Mouse (Mus musculus) C2C12 (cell line): ENCODE measurements around the gene Adam23.

ENCODE experiments used
- CEBPB ChIP-seq: IDR thresholded peaks from one replicate; pipeline ENCODE4 v1.6.1; 2011; ENCODE audit warnings: low read depth, mild to moderate bottlenecking, control low read depth, moderate library complexity
- CTCF ChIP-seq: IDR thresholded peaks from one replicate; pipeline ENCODE4 v1.5.1; 2011; ENCODE audit not compliant: control insufficient read depth, insufficient read depth, insufficient read length
- FOSL1 ChIP-seq: IDR thresholded peaks from one replicate; pipeline ENCODE4 v1.8.0; 2011; ENCODE audit warnings: mild to moderate bottlenecking, low read length; ENCODE audit not compliant: poor library complexity, insufficient read depth, severe bottlenecking
- MAX ChIP-seq: IDR thresholded peaks from one replicate; pipeline ENCODE4 v1.6.1; 2011; ENCODE audit warnings: mild to moderate bottlenecking, control low read depth
- MYOD1 ChIP-seq: IDR thresholded peaks from one replicate; pipeline ENCODE4 v1.6.1; 2011; ENCODE audit warnings: low read depth; ENCODE audit not compliant: control insufficient read depth, insufficient read length
- MYOG ChIP-seq: IDR thresholded peaks from one replicate; pipeline ENCODE4 v1.6.1; 2011; ENCODE audit not compliant: control insufficient read depth, insufficient read length; ENCODE audit errors: extremely low read depth
- USF1 ChIP-seq: IDR thresholded peaks from one replicate; pipeline ENCODE4 v1.6.1; 2011; ENCODE audit warnings: low read depth, mild to moderate bottlenecking, control low read depth, moderate library complexity

DNA sequence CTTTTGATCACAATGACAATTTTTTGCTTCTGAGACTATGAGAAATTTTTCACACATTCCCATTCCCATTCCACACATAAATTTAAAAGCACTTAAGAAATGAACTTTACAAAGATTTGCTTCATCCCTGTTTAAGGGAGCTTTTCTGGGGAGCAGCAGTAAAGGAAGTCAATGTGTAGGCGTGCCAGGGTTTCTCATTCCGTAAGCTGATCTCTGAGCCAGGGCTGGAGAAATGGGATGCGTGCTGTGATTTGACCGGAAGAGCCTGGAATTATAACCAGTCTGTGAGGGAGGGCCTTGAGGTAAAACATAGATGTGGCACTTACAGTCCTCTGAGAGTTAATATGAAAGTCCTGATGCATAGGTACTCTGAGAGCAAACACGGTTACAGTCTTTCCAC lies 73.1 kb downstream of the Adam23 start:
- no peak for TF ChIP-seq USF1
- no peak for TF ChIP-seq CTCF
- TF ChIP-seq CEBPB, result no peak
- TF ChIP-seq FOSL1, result no peak
- TF ChIP-seq MYOG, result no peak
- TF ChIP-seq MAX, result no peak
- TF ChIP-seq MYOD1, result no peak
